Mouse (Mus musculus) heart, adult 2 months (tissue): Measurements from ENCODE around the gene Ston1.

Experiments used
- CTCF ChIP-seq: fragments of 200-600 bp; IDR thresholded peaks from 2 replicates; pipeline ENCODE4 v1.8.1; 2022; ENCODE audit warnings: antibody characterized with exemption, mild to moderate bottlenecking, moderate library complexity
- POLR2A ChIP-seq: fragments of 200-500 bp; IDR thresholded peaks from 2 replicates; pipeline ENCODE4 v1.6.1; 2011; ENCODE audit warnings: mild to moderate bottlenecking, low read depth, low read length, control low read depth; ENCODE audit not compliant: insufficient read depth

- TF ChIP-seq CTCF, result no peak
- no peak for TF ChIP-seq POLR2A
Observed at GRCm38 (mm10) chr17:88613721-88614120, 16.2 kb downstream of the Ston1 start.
